Mouse (Mus musculus) duodenum, adult 2 months (tissue): ENCODE measurements around the gene Cpd. TPM values are rescaled to one million over a fixed set of nuclear protein-coding genes. Genes with fewer than 3 reads are reported as not detected.

Experiments used
- polyA plus RNA-seq: library from polyadenylated mRNA; depleted of rRNA; stranded (reverse); fragments of >200 nt; gene quantifications from 2 replicates; pipeline ENCODE4 v1.2.3, GENCODE M21; 2012; ENCODE audit warnings: low replicate concordance; rRNA removed

Cpd gene
- 6.7 and 20.7 TPM in 2 replicates for polyA plus RNA-seq

GRCm38 (mm10) chr11:76846878-76847222 lies at the start of gene Cpd:
Cpd (minus strand) TSS chr11:76847018.

GRCm38 (mm10) chr11:76763053-76763740 lies 83.6 kb downstream of the Cpd start, which contains the start of gene Gosr1:
Gosr1 (minus strand) TSS chr11:76763579.

Other genes with a start within 250 kb of the Cpd start
- gene Abr, start 224.7 kb downstream of the Cpd start, polyA plus RNA-seq, result 94.7 and 118 TPM in 2 replicates
- 0.14 TPM in 1 of 2 replicates, not detected in the other for gene Bhlha9, start 174.5 kb downstream of the Cpd start, polyA plus RNA-seq
- 0.77 and 1.4 TPM in 2 replicates for gene Trarg1, start 167.2 kb downstream of the Cpd start, polyA plus RNA-seq
- gene Gosr1, start 83.4 kb downstream of the Cpd start, polyA plus RNA-seq, result 9.5 and 9.7 TPM in 2 replicates
- gene Tmigd1, start 55.1 kb upstream of the Cpd start, polyA plus RNA-seq, result 0.22 and 1.00 TPM in 2 replicates
- gene Blmh, start 77.8 kb upstream of the Cpd start, polyA plus RNA-seq, result 1.9 and 2.7 TPM in 2 replicates
- 36.4 and 37.2 TPM in 2 replicates for gene Slc6a4, start 151.6 kb upstream of the Cpd start, polyA plus RNA-seq
- 0.16 and 0.18 TPM in 2 replicates for gene Nsrp1, start 231.4 kb upstream of the Cpd start, polyA plus RNA-seq